Mouse (Mus musculus) liver, postnatal 0 days (tissue): Measurements from ENCODE around the gene Slc39a8.

Experiments
- CTCF ChIP-seq: sonication (generic); IDR thresholded peaks from 2 replicates; pipeline ENCODE4 v1.5.1; 2016; ENCODE audit warnings: antibody characterized with exemption, low read depth
- EP300 ChIP-seq: IDR thresholded peaks from 2 replicates; pipeline ENCODE4 v1.6.1; 2016; ENCODE audit warnings: antibody characterized with exemption, low read depth, mild to moderate bottlenecking

DNA sequence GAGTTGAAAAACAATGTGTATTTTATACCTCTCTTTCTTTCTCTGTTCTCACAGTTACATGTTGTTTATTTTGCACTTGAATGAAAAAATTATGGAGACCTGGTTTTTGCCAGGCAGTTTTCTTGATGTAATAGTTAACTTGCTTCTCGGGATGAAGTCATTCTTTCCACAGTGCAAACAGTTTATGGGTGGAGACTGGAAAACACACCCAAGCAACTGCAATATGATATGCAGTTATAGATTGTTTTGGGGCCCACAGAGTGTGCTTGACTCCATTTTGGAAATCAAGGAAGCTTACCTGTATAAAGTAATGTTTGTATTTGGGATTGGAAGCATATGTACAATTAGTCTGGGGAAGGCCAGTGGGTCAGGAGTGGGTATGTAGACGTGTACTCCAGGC, 112.4 kb downstream of the Slc39a8 start:
- TF ChIP-seq CTCF: no peak
- no peak for TF ChIP-seq EP300
